Comparison of ENCODE assay signal across 21 mouse cellular contexts in genomic region chr9:118663938-118664337, GRCm38 (mm10). TPM values are rescaled to one million over a fixed set of nuclear protein-coding genes. Genes with fewer than 3 reads are reported as not detected.
"Had no signal": no experiment of that assay in that cellular context is flagged by ENCODE, and none has a peak within 500 bp of the region (broad histone marks: within the 10 kb centered on the region; RNA-seq: fewer than 3 reads in every experiment).

No protein-coding gene starts in this region.

- H3K27ac ChIP-seq: kidney, postnatal 0 days; layer of hippocampus, adult 2 months; left cerebral cortex, adult 2 months; liver, embryonic 13.5 days; midbrain, embryonic 10.5 days; midbrain, embryonic 13.5 days; neural tube, embryonic 13.5 days; stomach, postnatal 0 days had no signal

- H3K4me1 ChIP-seq: liver, embryonic 13.5 days; midbrain, embryonic 10.5 days; midbrain, embryonic 13.5 days; neural tube, embryonic 13.5 days had no signal

- H3K4me2 ChIP-seq: liver, embryonic 13.5 days; midbrain, embryonic 13.5 days; neural tube, embryonic 13.5 days had no signal

- H3K9ac ChIP-seq: liver, embryonic 13.5 days; midbrain, embryonic 13.5 days; neural tube, embryonic 13.5 days had no signal

- H3K4me3 ChIP-seq: layer of hippocampus, adult 2 months; left cerebral cortex, adult 2 months; liver, embryonic 13.5 days; megakaryocyte, embryonic 14.5 days; midbrain, embryonic 10.5 days; midbrain, embryonic 13.5 days; myocyte; neural tube, embryonic 13.5 days had no signal

- ATAC-seq: midbrain, embryonic 13.5 days; midbrain, embryonic 16.5 days had no signal

- DNase-seq: kidney, postnatal 25 days; layer of hippocampus, adult 9-11 months; liver, embryonic 13.5 days; lung, adult 2 months; retina, postnatal 1 day; right cerebral cortex, postnatal 25 days; spleen, adult 18-20 months; thymus, adult 2 months; thymus, postnatal 14 days; thymus, postnatal 4 days had no signal

- H3K9me3 ChIP-seq: liver, embryonic 13.5 days; midbrain, embryonic 10.5 days; neural tube, embryonic 13.5 days had no signal

- H3K36me3 ChIP-seq: liver, embryonic 13.5 days; midbrain, embryonic 13.5 days had no signal

- H3K27me3 ChIP-seq: liver, embryonic 13.5 days; midbrain, embryonic 13.5 days; neural tube, embryonic 13.5 days had no signal

RNA-seq across cellular contexts. Expression of gene Itga9, which starts 57.4 kb away (rescaled TPM):
- total RNA-seq: monocyte, adult 5-6 weeks had no signal
